Mouse (Mus musculus) stomach, postnatal 0 days (tissue): ENCODE measurements at regions not wholly inside any gene's neighbourhood (a gene's known extent, or its start where the extent isn't known, plus 50 kb on each side); places are given as distances from the start of the nearest gene placed in this dataset.
A peak's percentile ranks its signal among the peaks of the same experiment; 100 is the strongest.

Experiments
- ATAC-seq: fragments of 200-750 bp; cut with Nextera tagmentation; 2 replicates; pipeline ENCODE4 v1.8.0; 2017; ENCODE audit not compliant: low FRiP score, low TSS enrichment
- DNase-seq: peaks from one replicate; pipeline ENCODE4 v3.0.0-alpha.2; 2016; ENCODE audit warnings: low spot score
- H3K27ac ChIP-seq: fragments of 300-500 bp; sonication (generic); replicated peaks from 2 replicates; pipeline ENCODE4 v1.5.1; 2014; ENCODE audit warnings: mild to moderate bottlenecking, control low read depth
- H3K27me3 ChIP-seq: fragments of 300-500 bp; sonication (generic); 2 replicates; pipeline ENCODE4 v1.6.1; 2014; ENCODE audit warnings: low read length; ENCODE audit not compliant: control insufficient read depth, insufficient read depth
- H3K36me3 ChIP-seq: fragments of 300-500 bp; sonication (generic); 2 replicates; pipeline ENCODE4 v1.6.1; 2014; ENCODE audit warnings: low read length, mixed read lengths; ENCODE audit not compliant: control insufficient read depth, insufficient read depth
- H3K4me1 ChIP-seq: fragments of 300-500 bp; sonication (generic); replicated peaks from 2 replicates; pipeline ENCODE4 v1.6.1; 2014; ENCODE audit warnings: antibody characterized with exemption; ENCODE audit not compliant: control insufficient read depth, insufficient read depth
- H3K4me2 ChIP-seq: fragments of 300-500 bp; sonication (generic); replicated peaks from 2 replicates; pipeline ENCODE4 v1.6.1; 2014; ENCODE audit warnings: low read depth, mild to moderate bottlenecking, control low read depth, moderate library complexity
- H3K4me3 ChIP-seq: fragments of 300-500 bp; sonication (generic); 2 replicates; pipeline ENCODE4 v1.5.1; 2014; ENCODE audit warnings: low read depth, low read length, control low read depth
- H3K9ac ChIP-seq: fragments of 300-500 bp; sonication (generic); 2 replicates; pipeline ENCODE4 v1.6.1; 2014; ENCODE audit warnings: mild to moderate bottlenecking, low read length, control low read depth, mixed read lengths
- H3K9me3 ChIP-seq: fragments of 300-500 bp; sonication (generic); 2 replicates; pipeline ENCODE4 v1.6.1; 2016; ENCODE audit warnings: low read length; ENCODE audit not compliant: control insufficient read depth
- CTCF ChIP-seq: IDR thresholded peaks from 2 replicates; pipeline ENCODE4 v1.5.1; 2016; ENCODE audit warnings: antibody characterized with exemption, low read depth, mild to moderate bottlenecking, moderate library complexity
- EP300 ChIP-seq: optimal IDR thresholded peaks from 2 replicates; pipeline ENCODE3; 2016; ENCODE audit warnings: antibody characterized with exemption
- WGBS: fragments of 180-500 bp; shearing (Covaris S2); extraction: QIAGEN DNeasy Blood & Tissue Kit; methylation state at CpG from one replicate; pipeline ENCODE4 v1.1.7; 2014; 5-methylcytosine and 5-hydroxymethylcytosine counted together

DNA sequence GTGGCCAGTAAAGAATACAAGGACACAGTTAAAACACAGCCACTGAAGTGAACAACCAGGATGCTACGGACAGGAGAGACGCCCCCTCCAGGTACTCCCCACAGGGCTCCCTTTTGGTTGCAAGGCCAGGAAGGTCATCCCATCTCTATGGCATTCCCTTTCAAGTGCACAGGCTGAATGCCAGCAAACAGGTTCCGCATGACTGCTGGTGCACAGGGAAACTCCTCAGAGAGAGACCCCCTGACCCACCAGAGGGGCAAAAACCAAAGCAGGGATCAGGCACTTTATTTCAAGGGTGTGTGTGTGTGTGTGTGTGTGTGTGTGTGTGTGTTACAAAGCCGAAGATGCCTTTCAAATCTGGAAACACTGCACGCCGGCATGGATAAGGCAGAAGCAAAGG lies 721.1 kb downstream of the Nr2f2 start:
- no peaks in the 10 kb centered on the region for H3K27me3 ChIP-seq
- H3K4me3 ChIP-seq, result no peak overlapping the region
- H3K9ac ChIP-seq, result no peak overlapping the region
- no peaks in the 10 kb centered on the region for H3K9me3 ChIP-seq
- H3K4me1 ChIP-seq, result no peaks in the 10 kb centered on the region
- H3K27ac ChIP-seq, result no peak overlapping the region
- ATAC-seq (no peak), DNase-seq (no peak)
- no peak overlapping the region for H3K4me2 ChIP-seq
- TF ChIP-seq EP300 (no peak), CTCF (no peak)
- WGBS, result 70% methylated on average over 6 of the region's 6 CpGs
- no peaks in the 10 kb centered on the region for H3K36me3 ChIP-seq

DNA sequence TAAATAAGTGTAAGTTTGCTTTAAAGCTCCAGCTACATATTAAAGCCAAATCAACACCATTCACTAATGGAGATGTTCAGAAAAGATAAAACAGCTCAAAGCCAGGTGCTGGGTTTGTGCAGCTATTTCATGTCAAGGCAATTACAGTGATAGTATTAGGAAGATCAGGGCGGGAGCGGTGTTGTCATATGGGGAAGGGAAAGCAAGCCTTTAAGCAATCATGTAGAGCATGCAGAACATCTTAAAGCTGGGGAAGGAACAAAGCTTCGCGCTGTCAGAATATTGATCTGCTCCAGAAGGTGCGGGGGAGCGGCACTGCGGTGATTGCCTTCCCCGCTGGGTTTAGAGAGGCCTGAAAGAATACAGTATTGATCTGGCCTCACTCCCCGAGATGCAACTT lies 724.9 kb downstream of the Nr2f2 start:
- no peak overlapping the region for H3K27ac ChIP-seq
- 43% methylated on average over 9 of the region's 9 CpGs for WGBS
- TF ChIP-seq EP300 (no peak), CTCF (no peak)
- H3K4me3 ChIP-seq, result no peak overlapping the region
- H3K36me3 ChIP-seq, result no peaks in the 10 kb centered on the region
- H3K9ac ChIP-seq, result no peak overlapping the region
- no peaks in the 10 kb centered on the region for H3K27me3 ChIP-seq
- H3K4me1 ChIP-seq, result no peaks in the 10 kb centered on the region
- H3K4me2 ChIP-seq, result no peak overlapping the region
- DNase-seq (no peak), ATAC-seq (no peak)
- no peaks in the 10 kb centered on the region for H3K9me3 ChIP-seq

- ATAC-seq (no peak), DNase-seq (no peak)
- no peak overlapping the region for H3K27ac ChIP-seq
- no peaks in the 10 kb centered on the region for H3K27me3 ChIP-seq
- no peaks in the 10 kb centered on the region for H3K36me3 ChIP-seq
- no peaks in the 10 kb centered on the region for H3K9me3 ChIP-seq
- H3K9ac ChIP-seq, result no peak overlapping the region
- no peak overlapping the region for H3K4me2 ChIP-seq
- no peak overlapping the region for H3K4me3 ChIP-seq
- H3K4me1 ChIP-seq, result no peaks in the 10 kb centered on the region
- TF ChIP-seq EP300 (no peak), CTCF (no peak)
- WGBS, result 68% methylated on average over 3 of the region's 3 CpGs
These were observed 766.7 kb downstream of the Nr2f2 start for GRCm38 (mm10) chr7:69599866-69600265.

- H3K9me3 ChIP-seq, result no peaks in the 10 kb centered on the region
- 56% methylated on average over 6 of the region's 6 CpGs for WGBS
- H3K36me3 ChIP-seq, result no peaks in the 10 kb centered on the region
- ATAC-seq, result no peak
- no peaks in the 10 kb centered on the region for H3K27me3 ChIP-seq
- DNase-seq, result no peak
- no peak overlapping the region for H3K4me3 ChIP-seq
- H3K27ac ChIP-seq, result no peak overlapping the region
- no peak overlapping the region for H3K9ac ChIP-seq
- H3K4me2 ChIP-seq, result no peak overlapping the region
- H3K4me1 ChIP-seq, result no peaks in the 10 kb centered on the region
- peak; percentile 38 for TF ChIP-seq CTCF
- no peak for TF ChIP-seq EP300
These were observed 780.8 kb downstream of the Nr2f2 start for GRCm38 (mm10) chr7:69585716-69586115.

GRCm38 (mm10) chr7:69585131-69585530 lies 781.4 kb downstream of the Nr2f2 start:
- Histone ChIP-seq H3K27ac (no peak overlapping the region), H3K9me3 (no peaks in the 10 kb centered on the region), H3K4me1 (no peaks in the 10 kb centered on the region), H3K4me2 (no peak overlapping the region), H3K4me3 (no peak overlapping the region), H3K36me3 (no peaks in the 10 kb centered on the region), H3K9ac (no peak overlapping the region), H3K27me3 (no peaks in the 10 kb centered on the region)
- DNase-seq (no peak), ATAC-seq (no peak)
- 60% methylated on average over 4 of the region's 4 CpGs for WGBS
- TF ChIP-seq CTCF, result no peak
- TF ChIP-seq EP300, result no peak

- H3K4me2 ChIP-seq, result no peak overlapping the region
- H3K4me1 ChIP-seq, result no peaks in the 10 kb centered on the region
- TF ChIP-seq CTCF (no peak), EP300 (no peak)
- no peaks in the 10 kb centered on the region for H3K27me3 ChIP-seq
- no peaks in the 10 kb centered on the region for H3K9me3 ChIP-seq
- no peak for DNase-seq
- no peaks in the 10 kb centered on the region for H3K36me3 ChIP-seq
- no peak overlapping the region for H3K27ac ChIP-seq
- H3K9ac ChIP-seq, result no peak overlapping the region
- ATAC-seq, result no peak
- WGBS, result 76% methylated on average over 2 of the region's 2 CpGs
- no peak overlapping the region for H3K4me3 ChIP-seq
These were observed 782.0 kb downstream of the Nr2f2 start for GRCm38 (mm10) chr7:69584516-69584915.
